Comparison of ENCODE assay signal across 8 mouse cellular contexts in genomic region chr15:10714409-10715138, GRCm38 (mm10). TPM values are rescaled to one million over a fixed set of nuclear protein-coding genes. Genes with fewer than 3 reads are reported as not detected.
A peak's percentile ranks its signal among the peaks of the same experiment; 100 is the strongest.
DNase-seq lines count a peak whose midpoint lies in the region; ATAC-seq lines count a peak whose summit lies in the region.

TSS of gene Rai14 (minus strand) at chr15:10714624.

- under 1% methylated on average over 56 of the region's 68 CpGs for WGBS in embryonic facial prominence, embryonic 15.5 days
- WGBS in heart, embryonic 11.5 days (ENCODE audit: insufficient replicate concordance) = under 1% methylated on average over 54 of the region's 68 CpGs
- under 1% methylated on average over 56 of the region's 68 CpGs for WGBS in kidney, embryonic 14.5 days
- WGBS in liver, embryonic 13.5 days (ENCODE audit: insufficient replicate concordance) = under 1% methylated on average over 50 of the region's 68 CpGs

- H3K27me3 ChIP-seq in embryonic facial prominence, embryonic 15.5 days = no peaks in the 10 kb centered on the region
- H3K27me3 ChIP-seq in heart, embryonic 11.5 days (ENCODE audit: control insufficient read depth, insufficient read depth, low read length) = peaks cover 14% of the 10 kb centered on the region
- no peaks in the 10 kb centered on the region for H3K27me3 ChIP-seq in kidney, embryonic 14.5 days (ENCODE audit: control insufficient read depth, insufficient read depth, low read length)
- H3K27me3 ChIP-seq in liver, embryonic 13.5 days = peaks cover 29% of the 10 kb centered on the region

- H3K4me2 ChIP-seq in embryonic facial prominence, embryonic 15.5 days (replicated peaks) = peak within 1 kb of the TSS; percentile 77
- peak within 1 kb of the TSS; percentile 98 for H3K4me2 ChIP-seq in heart, embryonic 11.5 days
- H3K4me2 ChIP-seq in kidney, embryonic 14.5 days (replicated peaks; ENCODE audit: low read depth, low read length) = peak within 1 kb of the TSS; percentile 81
- H3K4me2 ChIP-seq in liver, embryonic 13.5 days = peak within 1 kb of the TSS; percentile 76

- DNase-seq in 416B (ENCODE audit: low read depth) = peak; percentile 78
- DNase-seq in adrenal gland, postnatal 36 days = peak; percentile 91 to 92
- peak; percentile 22 for DNase-seq in liver, embryonic 13.5 days
- peak; percentile 84 for DNase-seq in neural tube, embryonic 10.5 days (ENCODE audit: extremely low spot score, low spot score)
- DNase-seq in testis, postnatal 14 days (ENCODE audit: low spot score) = peak; percentile 83

- peaks cover 29% of the 10 kb centered on the region for H3K4me1 ChIP-seq in embryonic facial prominence, embryonic 15.5 days
- H3K4me1 ChIP-seq in heart, embryonic 11.5 days (ENCODE audit: control insufficient read depth, insufficient read depth, low read length) = peaks cover 9% of the 10 kb centered on the region; the same call in 1 of the 2 replicates
- peaks cover 6% of the 10 kb centered on the region; the same call in 1 of the 2 replicates for H3K4me1 ChIP-seq in kidney, embryonic 14.5 days (ENCODE audit: control insufficient read depth, insufficient read depth, low read length)
- peaks cover 10% of the 10 kb centered on the region for H3K4me1 ChIP-seq in liver, embryonic 13.5 days (replicated peaks)

- H3K27ac ChIP-seq in embryonic facial prominence, embryonic 15.5 days (replicated peaks) = peak within 1 kb of the TSS; percentile 95
- peak within 1 kb of the TSS; percentile 76 for H3K27ac ChIP-seq in heart, embryonic 11.5 days (ENCODE audit: low read depth, low read length)
- peak within 1 kb of the TSS; percentile 95 for H3K27ac ChIP-seq in kidney, embryonic 14.5 days (ENCODE audit: low read depth, low read length)
- peak within 1 kb of the TSS; percentile 47; the same call in 1 of the 2 replicates for H3K27ac ChIP-seq in liver, embryonic 13.5 days

- no peaks in the 10 kb centered on the region for H3K9me3 ChIP-seq in embryonic facial prominence, embryonic 15.5 days (replicated peaks)
- 0 out of 2 replicates have a peak, but pooled peaks cover 4% of the 10 kb centered on the region for H3K9me3 ChIP-seq in heart, embryonic 11.5 days (replicated peaks; ENCODE audit: control insufficient read depth, low read length)
- H3K9me3 ChIP-seq in kidney, embryonic 14.5 days (ENCODE audit: control insufficient read depth, low read length) = no peaks in the 10 kb centered on the region
- no peaks in the 10 kb centered on the region for H3K9me3 ChIP-seq in liver, embryonic 13.5 days (replicated peaks)

- peak; percentile 86 for ATAC-seq in embryonic facial prominence, embryonic 15.5 days (ENCODE audit: insufficient number of reproducible peaks, low FRiP score, low TSS enrichment, low read depth)
- ATAC-seq in heart, embryonic 11.5 days (replicated peaks; ENCODE audit: insufficient number of reproducible peaks, low FRiP score, low TSS enrichment) = peak; percentile 78
- ATAC-seq in kidney, embryonic 14.5 days (ENCODE audit: low FRiP score, low TSS enrichment) = peak; percentile 84
- ATAC-seq in liver, embryonic 13.5 days (ENCODE audit: low read depth) = peak; percentile 79

- H3K36me3 ChIP-seq in embryonic facial prominence, embryonic 15.5 days = no peaks in the 10 kb centered on the region
- no peaks in the 10 kb centered on the region for H3K36me3 ChIP-seq in heart, embryonic 11.5 days (ENCODE audit: control insufficient read depth, insufficient read depth, low read length)
- no peaks in the 10 kb centered on the region for H3K36me3 ChIP-seq in kidney, embryonic 14.5 days (ENCODE audit: control insufficient read depth, insufficient read depth, low read length)
- no peaks in the 10 kb centered on the region for H3K36me3 ChIP-seq in liver, embryonic 13.5 days

- H3K4me3 ChIP-seq in embryonic facial prominence, embryonic 15.5 days (replicated peaks) = peak within 1 kb of the TSS; percentile 86
- peak within 1 kb of the TSS; percentile 61 for H3K4me3 ChIP-seq in heart, embryonic 11.5 days (ENCODE audit: low read depth, low read length)
- H3K4me3 ChIP-seq in kidney, embryonic 14.5 days (ENCODE audit: low read length) = peak within 1 kb of the TSS; percentile 64
- H3K4me3 ChIP-seq in liver, embryonic 13.5 days (replicated peaks) = peak within 1 kb of the TSS; percentile 63

- H3K9ac ChIP-seq in embryonic facial prominence, embryonic 15.5 days = peak within 1 kb of the TSS; percentile 88
- H3K9ac ChIP-seq in heart, embryonic 11.5 days (ENCODE audit: low read depth, low read length) = peak within 1 kb of the TSS; percentile 75
- H3K9ac ChIP-seq in kidney, embryonic 14.5 days (ENCODE audit: low read depth, low read length) = peak within 1 kb of the TSS; percentile 74
- peak within 1 kb of the TSS; percentile 70 for H3K9ac ChIP-seq in liver, embryonic 13.5 days

RNA-seq across cellular contexts. Expression of gene Rai14, which starts in this region (rescaled TPM):
- total RNA-seq in adrenal gland, postnatal 36 days (2021) = 10 to 100 TPM; 25.9 to 32.3 TPM
- polyA plus RNA-seq in embryonic facial prominence, embryonic 15.5 days (2015; fragmentation: Nextera tagmentation; extraction: Ambion mirVana) = 54.7 and 59.5 TPM in 2 replicates
- 30.5 and 30.6 TPM in 2 replicates for polyA plus RNA-seq in heart, embryonic 11.5 days (2014; fragmentation: Nextera tagmentation; extraction: Ambion mirVana)
- polyA plus RNA-seq in kidney, embryonic 14.5 days (2014; fragmentation: Nextera tagmentation; extraction: Ambion mirVana) = 48.0 and 75.0 TPM in 2 replicates
- polyA plus RNA-seq in liver, embryonic 13.5 days (2015; fragmentation: Nextera tagmentation; extraction: Ambion mirVana) = 4.3 and 5.2 TPM in 2 replicates

Comparison
In these comparisons a context has a peak if more than half of its experiments do, and no peak if none do; other contexts are left out.
1. Peak in every context shown above with its lines: DNase-seq, ATAC-seq, H3K4me3 ChIP-seq and H3K27ac ChIP-seq.
2. DNase-seq: peak in every context shown above with its lines; median percentile 92 in adrenal gland, postnatal 36 days; 84 in neural tube, embryonic 10.5 days; 83 in testis, postnatal 14 days; 78 in 416B; 22 in liver, embryonic 13.5 days.